Mouse (Mus musculus) thymus, postnatal 10 days (tissue): ENCODE data around the gene 1700015F17Rik.

Source experiments
- DNase-seq, 2 experiments: peaks; one replicate each; pipeline ENCODE4 v3.0.0; 2021; ENCODE audit warnings: low spot score in 2 of 2

Gene 1700015F17Rik

GRCm38 (mm10) chr5:5423723-5424171, 55.2 kb downstream of the 1700015F17Rik start:
- DNase-seq: no peak

- no peak for DNase-seq
Observed at GRCm38 (mm10) chr5:5423081-5423480, 55.9 kb downstream of the 1700015F17Rik start.

GRCm38 (mm10) chr5:5421439-5421838, 57.5 kb downstream of the 1700015F17Rik start:
- no peak for DNase-seq

- DNase-seq: no peak
Observed at GRCm38 (mm10) chr5:5419992-5420455, 58.9 kb downstream of the 1700015F17Rik start, which contains the start of gene Cdk14. Cdk14 (minus strand) TSS chr5:5420312.

GRCm38 (mm10) chr5:5419253-5419652, 59.7 kb downstream of the 1700015F17Rik start:
- no peak for DNase-seq

GRCm38 (mm10) chr5:5414835-5415234, 64.1 kb downstream of the 1700015F17Rik start:
- no peak for DNase-seq

GRCm38 (mm10) chr5:5411886-5412285, 67.1 kb downstream of the 1700015F17Rik start:
- DNase-seq: no peak

- no peak for DNase-seq
Observed at GRCm38 (mm10) chr5:5401986-5402385, 77.0 kb downstream of the 1700015F17Rik start.

GRCm38 (mm10) chr5:5392786-5393185, 86.2 kb downstream of the 1700015F17Rik start:
- no peak for DNase-seq
